Mouse (Mus musculus) granulocyte monocyte progenitor cell, adult 5-6 weeks (primary cell): ENCODE measurements at regions not wholly inside any gene's neighbourhood (a gene's known extent, or its start where the extent isn't known, plus 50 kb on each side); places are given as distances from the start of the nearest gene placed in this dataset.

Experiments used
- ATAC-seq: replicated peaks from 2 replicates; pipeline ENCODE4 v1.8.0; 2016; ENCODE audit warnings: mild to moderate bottlenecking, moderate TSS enrichment, inconsistent platforms; ENCODE audit not compliant: poor library complexity, severe bottlenecking

GRCm38 (mm10) chr1:81516575-81517210 lies 439.9 kb downstream of the Nyap2 start:
- no peak for ATAC-seq

GRCm38 (mm10) chr1:81520420-81521273 lies 443.9 kb downstream of the Nyap2 start:
- ATAC-seq, result no peak

GRCm38 (mm10) chr1:81522929-81523328 lies 446.2 kb downstream of the Nyap2 start:
- ATAC-seq, result no peak

GRCm38 (mm10) chr1:81525821-81526220 lies 449.1 kb downstream of the Nyap2 start:
- no peak for ATAC-seq

- no peak for ATAC-seq
These were observed 461.1 kb downstream of the Nyap2 start for GRCm38 (mm10) chr1:81537836-81538235.

GRCm38 (mm10) chr1:81539591-81540311 lies 463.0 kb downstream of the Nyap2 start:
- no peak for ATAC-seq

GRCm38 (mm10) chr1:81548906-81549305 lies 472.2 kb downstream of the Nyap2 start:
- ATAC-seq, result no peak

GRCm38 (mm10) chr1:81549706-81550105 lies 473.0 kb downstream of the Nyap2 start:
- ATAC-seq, result no peak

- ATAC-seq, result no peak
These were observed 476.0 kb downstream of the Nyap2 start for GRCm38 (mm10) chr1:81552731-81553130.

- no peak for ATAC-seq
These were observed 500.4 kb downstream of the Nyap2 start for GRCm38 (mm10) chr1:81576965-81577664.

- ATAC-seq, result no peak
These were observed 501.0 kb downstream of the Nyap2 start for GRCm38 (mm10) chr1:81577665-81578201.

GRCm38 (mm10) chr1:81581208-81581607 lies 504.5 kb downstream of the Nyap2 start:
- ATAC-seq, result no peak

GRCm38 (mm10) chr1:81587780-81588307 lies 511.1 kb downstream of the Nyap2 start:
- ATAC-seq, result no peak

GRCm38 (mm10) chr1:81591623-81592022 lies 514.9 kb downstream of the Nyap2 start:
- ATAC-seq, result no peak

- no peak for ATAC-seq
These were observed 516.8 kb downstream of the Nyap2 start for GRCm38 (mm10) chr1:81593280-81594182.

GRCm38 (mm10) chr1:81594183-81594515 lies 517.4 kb downstream of the Nyap2 start:
- ATAC-seq, result no peak

- no peak for ATAC-seq
These were observed 517.9 kb downstream of the Nyap2 start for GRCm38 (mm10) chr1:81594606-81595005.

- no peak for ATAC-seq
These were observed 532.0 kb downstream of the Nyap2 start for GRCm38 (mm10) chr1:81608772-81609171.

GRCm38 (mm10) chr1:81618880-81619279 lies 542.1 kb downstream of the Nyap2 start:
- ATAC-seq, result no peak
